Mouse (Mus musculus) kidney, postnatal 0 days (tissue): ENCODE data around the gene Ggt6. TPM values are rescaled to one million over a fixed set of nuclear protein-coding genes. Genes with fewer than 3 reads are reported as not detected.
A peak's percentile ranks its signal among the peaks of the same experiment; 100 is the strongest.

Source experiments
- ATAC-seq: fragments of 200-750 bp; cut with Nextera tagmentation; replicated peaks from 2 replicates; pipeline ENCODE4 v1.8.0; 2017; ENCODE audit warnings: low read depth, moderate number of reproducible peaks, moderate TSS enrichment, moderate library complexity; ENCODE audit not compliant: low FRiP score
- DNase-seq: peaks from one replicate; pipeline ENCODE4 v3.0.0-alpha.2; 2016; ENCODE audit warnings: low spot score
- H3K27ac ChIP-seq: fragments of 300-500 bp; sonication (generic); 2 replicates; pipeline ENCODE4 v1.5.1; 2014; ENCODE audit warnings: mild to moderate bottlenecking
- H3K27me3 ChIP-seq: fragments of 300-500 bp; sonication (generic); 2 replicates; pipeline ENCODE4 v1.6.1; 2014; ENCODE audit warnings: low read length, mixed read lengths; ENCODE audit not compliant: insufficient read depth
- H3K36me3 ChIP-seq: fragments of 300-500 bp; sonication (generic); 2 replicates; pipeline ENCODE4 v1.6.1; 2014; ENCODE audit warnings: low read length, mixed read lengths; ENCODE audit not compliant: insufficient read depth
- H3K4me1 ChIP-seq: fragments of 300-500 bp; sonication (generic); replicated peaks from 2 replicates; pipeline ENCODE4 v1.6.1; 2014; ENCODE audit warnings: antibody characterized with exemption, low read length, mixed read lengths; ENCODE audit not compliant: insufficient read depth
- H3K4me2 ChIP-seq: fragments of 300-500 bp; sonication (generic); 2 replicates; pipeline ENCODE4 v1.6.1; 2014; ENCODE audit warnings: mild to moderate bottlenecking, low read length, moderate library complexity, mixed read lengths
- H3K4me3 ChIP-seq: fragments of 300-500 bp; sonication (generic); replicated peaks from 2 replicates; pipeline ENCODE4 v1.5.1; 2014; ENCODE audit warnings: low read depth, low read length
- H3K9ac ChIP-seq: fragments of 300-500 bp; sonication (generic); 2 replicates; pipeline ENCODE4 v1.6.1; 2014; ENCODE audit warnings: low read depth, low read length
- H3K9me3 ChIP-seq: fragments of 300-500 bp; sonication (generic); replicated peaks from 2 replicates; pipeline ENCODE4 v1.6.1; 2016; ENCODE audit warnings: low read length, inconsistent platforms, mixed read lengths
- CTCF ChIP-seq: IDR thresholded peaks from 2 replicates; pipeline ENCODE4 v1.5.1; 2016; ENCODE audit warnings: antibody characterized with exemption, low read depth, mild to moderate bottlenecking, moderate library complexity
- WGBS: fragments of 180-500 bp; shearing (Covaris S2); extraction: QIAGEN DNeasy Blood & Tissue Kit; methylation state at CpG from one replicate; pipeline ENCODE4 v1.1.7; 2014; 5-methylcytosine and 5-hydroxymethylcytosine counted together
- polyA plus RNA-seq: library from polyadenylated mRNA; unstranded; fragments of >200 nt; fragmentation: Nextera tagmentation; extraction: Ambion mirVana; gene quantifications from 2 replicates; pipeline ENCODE4 v1.2.1, GENCODE M21; 2015

The Ggt6 gene
- polyA plus RNA-seq, 1 experiment from 2014 or later, result 3.3 TPM

DNA sequence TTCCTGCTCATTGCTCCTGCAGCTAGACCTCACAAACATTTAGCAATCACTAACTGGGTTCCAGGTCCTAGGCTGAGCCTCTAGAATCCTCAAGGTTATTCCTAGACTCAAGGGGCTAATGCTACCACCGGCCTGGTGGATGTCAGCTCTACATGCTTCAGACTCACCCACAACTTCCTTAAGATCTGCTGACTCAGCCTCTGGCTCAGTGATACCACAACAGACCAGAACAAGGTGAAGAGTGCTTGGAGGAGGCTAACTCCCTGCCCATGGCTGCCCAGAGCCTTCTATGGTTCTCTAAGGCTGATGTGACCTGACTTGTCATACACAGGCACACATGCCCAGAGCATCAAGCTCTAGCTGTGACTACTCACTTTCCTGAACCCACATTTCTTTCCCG is 44.2 kb downstream of the Ggt6 start:
- 79% methylated on average over 2 of the region's 2 CpGs for WGBS
- Histone ChIP-seq H3K4me3 (no peak overlapping the region), H3K9me3 (no peaks in the 10 kb centered on the region), H3K4me1 (peaks cover 7% of the 10 kb centered on the region; the same call in 1 of the 2 replicates), H3K27me3 (no peaks in the 10 kb centered on the region), H3K27ac (no peak overlapping the region), H3K9ac (no peak overlapping the region), H3K36me3 (no peaks in the 10 kb centered on the region), H3K4me2 (no peak overlapping the region)
- DNase-seq, result no peak
- ATAC-seq, result no peak
- TF ChIP-seq CTCF, result no peak

DNA sequence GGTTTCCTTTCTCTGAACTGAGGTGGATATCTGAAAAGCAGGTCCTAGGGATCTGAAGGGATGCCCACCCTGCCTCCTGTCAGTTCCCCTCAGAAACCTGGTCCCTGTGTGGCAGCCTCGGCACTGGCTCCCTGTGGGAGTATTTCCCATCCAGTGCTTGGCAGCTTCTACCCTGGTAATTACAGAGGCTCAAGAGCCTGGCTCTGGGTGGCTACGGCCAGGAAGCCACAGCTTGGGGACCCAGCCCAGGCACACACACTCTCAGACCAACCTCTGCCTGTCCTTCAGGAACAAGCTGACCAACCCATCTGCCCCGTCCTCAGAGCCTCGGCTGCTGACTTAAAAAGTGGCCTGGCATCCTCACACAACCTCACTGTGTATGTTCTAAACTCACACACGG is 46.0 kb downstream of the Ggt6 start:
- no peak overlapping the region for H3K27ac ChIP-seq
- no peak for DNase-seq
- 73% methylated on average over 5 of the region's 5 CpGs for WGBS
- H3K4me2 ChIP-seq, result no peak overlapping the region
- no peak overlapping the region for H3K4me3 ChIP-seq
- H3K9ac ChIP-seq, result no peak overlapping the region
- no peaks in the 10 kb centered on the region for H3K36me3 ChIP-seq
- no peaks in the 10 kb centered on the region for H3K27me3 ChIP-seq
- H3K4me1 ChIP-seq, result peaks cover 7% of the 10 kb centered on the region; the same call in 1 of the 2 replicates
- no peak for TF ChIP-seq CTCF
- H3K9me3 ChIP-seq, result no peaks in the 10 kb centered on the region
- no peak for ATAC-seq

DNA sequence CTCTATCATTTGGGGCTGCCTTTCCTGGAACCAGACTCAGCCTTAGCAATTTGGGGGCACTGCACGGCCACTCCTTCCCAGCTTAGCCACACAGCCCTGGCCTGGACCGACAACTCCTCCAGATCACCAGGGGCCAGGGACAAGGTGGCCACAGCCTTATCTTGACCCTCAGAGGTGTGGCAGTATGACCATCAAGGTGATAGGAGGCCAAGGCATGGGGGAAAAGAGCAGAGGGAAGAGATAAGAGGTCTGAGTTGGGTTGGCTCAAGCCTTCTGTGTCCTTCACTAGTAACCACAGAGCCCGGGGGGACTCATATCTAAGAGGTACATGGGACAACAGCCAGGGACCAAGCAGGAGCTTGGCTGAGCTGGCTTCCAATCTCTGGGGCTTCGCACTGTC is 46.6 kb downstream of the Ggt6 start:
- TF ChIP-seq CTCF, result no peak
- WGBS, result 83% methylated on average over 4 of the region's 4 CpGs
- DNase-seq, result no peak
- Histone ChIP-seq H3K9ac (no peak overlapping the region), H3K36me3 (no peaks in the 10 kb centered on the region), H3K27me3 (no peaks in the 10 kb centered on the region), H3K4me3 (no peak overlapping the region), H3K9me3 (no peaks in the 10 kb centered on the region), H3K4me1 (peaks cover 7% of the 10 kb centered on the region; the same call in 1 of the 2 replicates), H3K27ac (no peak overlapping the region), H3K4me2 (no peak overlapping the region)
- ATAC-seq, result no peak

DNA sequence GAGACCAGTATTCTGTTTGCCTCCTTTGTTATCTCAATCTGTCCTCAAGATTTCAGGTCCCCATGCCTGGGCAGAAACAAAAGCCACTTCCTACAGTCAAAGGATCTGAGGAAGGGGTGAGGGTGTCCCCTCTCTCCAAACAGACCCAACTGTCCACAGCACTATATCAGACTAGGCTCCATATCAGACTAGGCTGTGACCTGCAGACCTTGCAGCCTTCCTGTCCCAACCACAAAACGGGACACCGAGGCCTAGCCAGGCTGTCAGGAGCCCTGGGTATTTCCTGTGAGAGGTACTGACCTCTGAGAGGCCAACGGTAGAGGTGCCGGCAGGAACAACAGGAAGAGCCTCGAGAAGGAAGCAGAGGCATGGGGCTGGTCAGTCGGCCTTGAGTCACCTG is 49.2 kb downstream of the Ggt6 start:
- no peak overlapping the region for H3K9ac ChIP-seq
- H3K4me3 ChIP-seq, result no peak overlapping the region
- no peak overlapping the region for H3K4me2 ChIP-seq
- H3K27ac ChIP-seq, result no peak overlapping the region
- no peak for ATAC-seq
- H3K27me3 ChIP-seq, result no peaks in the 10 kb centered on the region
- no peaks in the 10 kb centered on the region for H3K9me3 ChIP-seq
- TF ChIP-seq CTCF, result no peak
- no peak for DNase-seq
- no peaks in the 10 kb centered on the region for H3K36me3 ChIP-seq
- 0 out of 2 replicates have a peak, but pooled peaks cover 8% of the 10 kb centered on the region for H3K4me1 ChIP-seq
- WGBS, result 42% methylated on average over 6 of the region's 6 CpGs

DNA sequence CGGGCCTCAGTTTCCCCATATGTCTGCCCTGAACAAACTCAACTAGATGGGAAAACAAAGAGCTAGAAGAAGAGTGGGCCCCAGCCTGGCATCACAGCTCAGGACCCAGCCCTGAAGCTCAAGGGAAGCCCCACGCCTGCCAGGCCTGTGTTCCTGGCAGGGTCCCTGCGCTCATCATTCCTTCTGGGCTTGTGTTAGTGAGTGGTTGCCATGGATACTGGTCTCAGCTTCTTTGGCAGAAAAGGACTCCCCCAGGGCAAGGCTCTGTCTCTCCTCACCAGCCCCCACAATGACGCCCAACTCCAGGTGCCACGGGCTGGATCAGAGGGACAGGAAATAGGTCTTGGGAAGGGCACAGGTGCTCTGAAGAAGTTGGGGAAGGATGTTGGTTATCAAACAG is 49.8 kb downstream of the Ggt6 start:
- H3K4me2 ChIP-seq, result no peak overlapping the region
- no peak for TF ChIP-seq CTCF
- no peak overlapping the region for H3K9ac ChIP-seq
- no peak overlapping the region for H3K4me3 ChIP-seq
- H3K27me3 ChIP-seq, result no peaks in the 10 kb centered on the region
- H3K4me1 ChIP-seq, result 0 out of 2 replicates have a peak, but pooled peaks cover 8% of the 10 kb centered on the region
- no peak overlapping the region for H3K27ac ChIP-seq
- no peaks in the 10 kb centered on the region for H3K36me3 ChIP-seq
- DNase-seq (no peak), ATAC-seq (no peak)
- no peaks in the 10 kb centered on the region for H3K9me3 ChIP-seq
- WGBS, result 74% methylated on average over 5 of the region's 5 CpGs

DNA sequence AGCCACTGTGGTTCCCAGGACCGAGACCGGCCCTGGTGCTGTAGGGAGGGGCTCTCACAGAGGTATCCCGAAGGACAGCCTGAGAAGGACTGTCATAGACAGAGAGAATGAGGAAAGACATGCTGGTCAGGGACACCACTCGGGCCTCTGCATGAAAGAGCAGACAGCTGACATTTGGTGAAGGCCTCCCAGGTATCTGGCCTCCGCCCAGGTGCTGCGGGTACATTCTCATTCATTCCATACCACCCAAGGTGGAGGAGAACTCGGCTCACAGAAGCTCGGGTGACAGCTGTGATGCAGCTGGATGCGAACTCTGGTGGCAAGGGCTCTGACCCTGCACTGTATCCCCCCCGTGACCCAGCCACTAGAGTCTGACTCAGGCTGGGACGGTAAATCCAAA is 50.6 kb downstream of the Ggt6 start:
- no peak overlapping the region for H3K4me2 ChIP-seq
- H3K9ac ChIP-seq, result no peak overlapping the region
- no peak overlapping the region for H3K27ac ChIP-seq
- WGBS, result 60% methylated on average over 11 of the region's 11 CpGs
- DNase-seq (no peak), ATAC-seq (no peak)
- H3K4me1 ChIP-seq, result 0 out of 2 replicates have a peak, but pooled peaks cover 8% of the 10 kb centered on the region
- TF ChIP-seq CTCF, result no peak
- H3K9me3 ChIP-seq, result no peaks in the 10 kb centered on the region
- no peak overlapping the region for H3K4me3 ChIP-seq
- H3K36me3 ChIP-seq, result no peaks in the 10 kb centered on the region
- no peaks in the 10 kb centered on the region for H3K27me3 ChIP-seq

DNA sequence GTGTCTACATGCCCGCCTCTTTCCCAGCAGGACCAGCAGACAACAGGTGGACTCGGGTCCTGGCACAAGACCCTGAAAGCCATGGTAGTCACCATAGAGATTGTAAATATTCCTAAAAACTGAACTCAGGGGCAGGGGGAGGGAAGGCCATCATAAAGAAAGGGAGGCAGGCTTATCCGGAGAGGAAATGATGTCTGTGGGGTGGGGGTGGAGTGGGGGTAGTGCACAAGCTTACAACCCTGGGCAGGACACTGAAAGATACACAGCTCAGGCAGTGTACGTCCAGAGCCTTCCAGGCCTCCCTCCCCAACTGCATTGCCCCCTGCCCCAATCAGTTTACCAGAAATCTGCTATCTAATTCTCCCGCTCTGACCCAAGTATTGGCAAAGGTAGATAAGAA is 51.8 kb downstream of the Ggt6 start:
- H3K4me3 ChIP-seq, result no peak overlapping the region
- ATAC-seq, result no peak

More for the DNA sequence above, 51.8 kb downstream of the Ggt6 start:
- 52% methylated on average over 5 of the region's 5 CpGs for WGBS
- Histone ChIP-seq H3K9me3 (no peaks in the 10 kb centered on the region), H3K4me1 (0 out of 2 replicates have a peak, but pooled peaks cover 8% of the 10 kb centered on the region), H3K27ac (no peak overlapping the region), H3K9ac (no peak overlapping the region), H3K36me3 (no peaks in the 10 kb centered on the region), H3K4me2 (peak overlapping the region; percentile 14; the same call in 1 of the 2 replicates), H3K27me3 (no peaks in the 10 kb centered on the region)
- DNase-seq, result no peak
- no peak for TF ChIP-seq CTCF
